Mouse (Mus musculus) erythroblast, embryonic 14.5 days (primary cell): ENCODE measurements at regions not wholly inside any gene's neighbourhood (a gene's known extent, or its start where the extent isn't known, plus 50 kb on each side); places are given as distances from the start of the nearest gene placed in this dataset.
A peak's percentile ranks its signal among the peaks of the same experiment; 100 is the strongest.

Experiments
- H3K27me3 ChIP-seq: 2 replicates; pipeline ENCODE4 v1.6.1; 2012; ENCODE audit warnings: inconsistent platforms; ENCODE audit not compliant: control insufficient read depth
- H3K36me3 ChIP-seq: 2 replicates; pipeline ENCODE4 v1.6.1; 2012; ENCODE audit warnings: mild to moderate bottlenecking, inconsistent platforms; ENCODE audit not compliant: control insufficient read depth
- H3K4me1 ChIP-seq: 2 replicates; pipeline ENCODE4 v1.6.1; 2012; ENCODE audit warnings: inconsistent platforms; ENCODE audit not compliant: control insufficient read depth
- H3K4me3 ChIP-seq: replicated peaks from 2 replicates; pipeline ENCODE3; 2012; ENCODE audit warnings: moderate library complexity, mild to moderate bottlenecking, inconsistent platforms
- H3K9me3 ChIP-seq: 2 replicates; pipeline ENCODE4 v1.6.1; 2012; ENCODE audit warnings: low read length, inconsistent platforms, mixed read lengths; ENCODE audit not compliant: control insufficient read depth
- GATA1 ChIP-seq: IDR thresholded peaks from 2 replicates; pipeline ENCODE4 v1.6.1; 2012; ENCODE audit warnings: low read length, inconsistent platforms, mixed read lengths
- TAL1 ChIP-seq: IDR thresholded peaks from 3 replicates; pipeline ENCODE4 v1.6.1; 2012; ENCODE audit warnings: low read length, inconsistent platforms, mixed read lengths

DNA sequence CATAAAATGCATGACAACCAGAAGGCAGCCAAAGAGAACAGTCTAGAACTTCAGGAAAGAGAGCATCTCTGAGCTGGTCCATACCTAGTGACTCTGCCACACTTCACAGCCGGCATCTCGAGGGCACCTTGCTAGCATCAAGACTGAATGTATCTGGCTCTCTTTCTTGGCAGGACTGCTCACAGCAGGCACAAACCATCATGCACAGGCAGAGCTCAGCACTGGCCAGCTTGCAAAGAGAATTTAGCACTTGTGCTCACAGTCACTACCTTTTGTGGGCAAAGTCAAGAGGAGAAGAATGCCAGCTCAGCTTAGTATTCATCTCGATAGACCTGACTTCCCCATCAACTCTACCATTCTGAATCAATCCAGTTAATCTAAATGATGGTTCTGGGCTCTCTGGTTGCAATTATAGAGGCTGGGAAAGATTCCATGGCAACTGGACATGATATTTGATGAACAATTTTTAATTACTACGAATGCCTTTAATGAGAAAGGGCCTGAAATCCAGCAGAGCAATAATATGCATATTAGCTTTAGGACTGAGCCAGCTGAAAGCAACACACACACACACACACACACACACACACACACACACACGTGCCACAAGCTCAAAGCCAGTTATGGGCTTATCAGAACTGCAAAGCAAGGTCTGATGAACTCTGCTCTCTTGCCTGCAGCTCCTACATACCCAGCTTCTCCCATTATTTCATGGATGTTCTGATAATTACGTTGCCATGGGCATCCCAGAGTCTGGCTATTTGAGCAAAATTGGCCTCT lies 686.0 kb downstream of the Pdcd6ip start:
- Histone ChIP-seq H3K4me3 (no peak overlapping the region), H3K4me1 (peaks cover 2% of the 10 kb centered on the region), H3K36me3 (no peaks in the 10 kb centered on the region), H3K27me3 (no peaks in the 10 kb centered on the region), H3K9me3 (peaks cover 3% of the 10 kb centered on the region; the same call in 1 of the 2 replicates)
- TF ChIP-seq TAL1 (no peak), GATA1 (no peak)

DNA sequence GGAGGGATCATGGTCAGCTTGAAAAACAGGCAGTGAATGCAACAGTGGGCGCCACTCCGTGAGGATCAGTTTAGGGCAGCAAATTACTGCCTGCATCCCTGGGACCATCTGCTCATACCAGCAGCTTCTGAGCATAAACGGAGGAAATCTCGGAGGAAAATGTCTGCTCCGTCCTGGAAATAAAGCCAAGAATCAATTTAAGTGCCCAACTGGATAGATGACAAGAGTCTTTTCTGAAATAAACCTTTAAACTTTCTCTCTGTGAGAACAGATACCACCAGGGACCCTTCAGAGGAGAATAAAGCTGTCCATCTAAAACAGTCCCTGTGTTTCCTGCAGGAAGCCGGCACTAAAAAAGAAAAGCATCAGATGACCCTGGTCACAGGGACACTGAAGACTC lies 688.5 kb downstream of the Pdcd6ip start:
- Histone ChIP-seq H3K4me1 (peaks cover 2% of the 10 kb centered on the region), H3K9me3 (peaks cover 3% of the 10 kb centered on the region; the same call in 1 of the 2 replicates), H3K27me3 (no peaks in the 10 kb centered on the region), H3K4me3 (no peak overlapping the region), H3K36me3 (no peaks in the 10 kb centered on the region)
- TF ChIP-seq GATA1 (no peak), TAL1 (no peak)

DNA sequence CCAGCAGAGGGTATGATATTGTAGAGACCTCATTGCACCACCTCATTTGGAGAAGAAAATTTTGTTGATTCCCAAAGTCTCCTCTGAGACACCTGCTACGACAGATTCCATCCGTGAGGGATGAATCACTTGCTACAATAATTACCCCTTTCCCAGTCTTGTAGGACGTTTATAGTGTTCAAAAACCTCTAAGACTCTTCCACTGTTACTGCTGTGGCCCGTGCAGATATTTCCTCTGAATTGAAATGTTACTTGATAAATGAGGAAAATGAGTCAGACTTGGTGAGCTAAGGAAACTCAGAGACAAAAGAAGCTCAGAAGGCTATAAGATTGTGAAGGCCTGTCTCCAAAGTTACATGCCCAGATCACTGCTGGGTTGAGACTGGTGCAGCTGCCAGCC lies 700.0 kb downstream of the Pdcd6ip start:
- Histone ChIP-seq H3K9me3 (peaks cover 4% of the 10 kb centered on the region; the same call in 1 of the 2 replicates), H3K36me3 (no peaks in the 10 kb centered on the region), H3K4me1 (no peaks in the 10 kb centered on the region; the same call in 1 of the 2 replicates), H3K4me3 (no peak overlapping the region), H3K27me3 (no peaks in the 10 kb centered on the region; the same call in none of the 2 replicates)
- TF ChIP-seq TAL1 (no peak), GATA1 (no peak)

DNA sequence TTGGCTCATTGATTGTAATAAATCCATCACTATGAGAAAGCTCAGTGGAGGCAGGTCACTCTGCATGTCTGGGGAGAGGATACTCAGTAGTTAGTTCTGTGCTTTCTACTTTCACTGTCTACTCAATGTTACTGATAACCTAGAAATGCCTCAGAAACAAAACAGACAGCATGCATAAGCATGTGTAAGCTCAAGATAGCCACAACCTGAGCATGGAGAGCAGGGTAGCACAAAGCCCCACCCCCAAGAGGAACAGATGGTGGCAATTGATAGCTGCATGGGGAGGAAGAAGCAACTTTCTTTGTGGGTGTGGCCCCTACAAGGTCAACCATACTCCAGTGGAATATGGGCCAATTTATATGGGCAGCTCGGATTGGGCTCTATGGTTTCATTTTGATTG lies 711.9 kb downstream of the Pdcd6ip start:
- TF ChIP-seq TAL1 = peak; percentile 97
- peak; percentile 96 for TF ChIP-seq GATA1
- Histone ChIP-seq H3K4me3 (peak overlapping the region; percentile 22), H3K27me3 (no peaks in the 10 kb centered on the region), H3K4me1 (peaks cover 47% of the 10 kb centered on the region), H3K36me3 (no peaks in the 10 kb centered on the region), H3K9me3 (no peaks in the 10 kb centered on the region; the same call in 1 of the 2 replicates)

DNA sequence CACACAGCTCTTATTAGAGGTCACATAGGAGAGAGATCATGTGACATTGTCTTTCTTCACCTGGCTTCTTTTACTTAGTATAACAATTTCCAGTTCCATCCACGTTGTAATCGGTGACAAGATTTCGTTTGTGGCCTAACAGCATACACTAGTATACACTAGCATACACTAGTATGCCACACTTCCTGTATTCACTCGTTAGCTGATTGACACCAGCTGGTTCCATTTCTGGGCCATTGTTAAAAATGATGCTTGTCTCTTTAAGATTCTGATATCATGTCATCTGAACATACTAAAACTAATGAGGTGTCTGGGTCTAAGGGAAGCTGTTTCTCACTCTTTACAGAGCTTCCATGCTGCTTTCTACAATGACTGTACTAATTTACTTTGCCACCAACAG lies 713.3 kb downstream of the Pdcd6ip start:
- H3K9me3 ChIP-seq = no peaks in the 10 kb centered on the region; the same call in 1 of the 2 replicates
- H3K4me1 ChIP-seq = peaks cover 47% of the 10 kb centered on the region
- H3K36me3 ChIP-seq = no peaks in the 10 kb centered on the region
- TF ChIP-seq TAL1 (no peak), GATA1 (no peak)
- no peak overlapping the region for H3K4me3 ChIP-seq
- H3K27me3 ChIP-seq = no peaks in the 10 kb centered on the region

DNA sequence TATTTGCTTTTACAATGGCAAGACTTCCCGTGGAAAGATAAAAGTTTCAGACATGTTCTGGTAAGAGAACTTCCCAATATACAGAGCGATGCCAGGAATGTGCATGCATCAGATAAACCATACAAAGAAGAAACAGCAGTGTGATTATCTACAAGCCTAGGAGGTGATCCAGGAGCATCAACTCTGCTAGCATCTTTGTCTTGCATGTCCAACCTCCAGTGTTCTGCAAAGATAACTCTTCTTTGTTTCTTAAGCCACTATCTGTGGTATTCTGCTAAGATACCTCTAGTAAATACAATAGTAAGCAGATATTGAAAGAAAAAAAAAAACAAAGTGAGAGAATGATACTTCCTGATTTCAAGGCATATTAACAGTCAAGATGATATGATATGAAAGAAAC lies 714.4 kb downstream of the Pdcd6ip start:
- Histone ChIP-seq H3K9me3 (no peaks in the 10 kb centered on the region; the same call in 1 of the 2 replicates), H3K4me1 (peaks cover 46% of the 10 kb centered on the region), H3K27me3 (no peaks in the 10 kb centered on the region), H3K4me3 (no peak overlapping the region), H3K36me3 (no peaks in the 10 kb centered on the region)
- no peak for TF ChIP-seq TAL1
- no peak for TF ChIP-seq GATA1

DNA sequence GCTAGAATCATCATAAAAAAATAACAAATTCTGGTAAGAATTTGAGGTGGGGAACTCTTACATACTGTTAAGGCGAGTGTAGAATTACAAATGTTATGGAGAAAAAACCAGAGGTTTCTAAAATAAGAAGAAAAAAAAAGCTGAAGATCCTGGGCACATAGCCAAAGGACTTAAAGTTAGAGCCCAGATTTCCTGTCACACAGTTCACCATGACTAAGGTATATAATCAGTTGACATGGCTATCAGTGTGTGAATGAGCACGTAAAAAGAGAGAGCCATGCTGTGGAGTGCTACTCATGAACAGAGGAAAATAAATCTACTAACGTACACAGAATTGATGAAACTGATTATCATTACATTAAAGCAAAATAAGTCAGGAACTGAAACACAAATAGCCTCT lies 715.1 kb downstream of the Pdcd6ip start:
- peaks cover 41% of the 10 kb centered on the region for H3K4me1 ChIP-seq
- no peak for TF ChIP-seq TAL1
- no peak for TF ChIP-seq GATA1
- H3K9me3 ChIP-seq = no peaks in the 10 kb centered on the region; the same call in 1 of the 2 replicates
- H3K4me3 ChIP-seq = no peak overlapping the region
- H3K36me3 ChIP-seq = no peaks in the 10 kb centered on the region
- H3K27me3 ChIP-seq = no peaks in the 10 kb centered on the region

DNA sequence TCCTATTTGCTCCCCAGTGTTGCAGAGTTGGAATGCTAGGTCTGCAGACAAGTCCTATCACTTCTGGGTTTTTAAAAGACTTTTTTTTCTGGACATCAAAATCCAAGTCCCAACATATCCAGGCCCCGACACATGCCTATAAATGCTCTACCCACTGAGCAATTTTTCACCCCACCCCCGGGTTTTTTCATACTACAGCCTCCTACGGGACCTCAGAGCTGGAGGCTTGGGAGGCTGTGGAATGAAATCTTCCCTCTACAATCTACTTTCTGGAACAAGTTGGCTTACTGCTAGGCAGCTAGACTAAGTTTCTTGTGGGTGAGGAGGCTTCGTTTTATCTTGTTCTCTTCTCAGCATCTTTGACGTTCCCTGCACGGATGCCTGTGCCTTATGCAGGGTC lies 724.7 kb downstream of the Pdcd6ip start:
- H3K27me3 ChIP-seq = no peaks in the 10 kb centered on the region
- H3K9me3 ChIP-seq = peaks cover 10% of the 10 kb centered on the region
- H3K4me1 ChIP-seq = no peaks in the 10 kb centered on the region
- no peak for TF ChIP-seq GATA1
- no peak for TF ChIP-seq TAL1
- no peaks in the 10 kb centered on the region for H3K36me3 ChIP-seq
- H3K4me3 ChIP-seq = no peak overlapping the region

DNA sequence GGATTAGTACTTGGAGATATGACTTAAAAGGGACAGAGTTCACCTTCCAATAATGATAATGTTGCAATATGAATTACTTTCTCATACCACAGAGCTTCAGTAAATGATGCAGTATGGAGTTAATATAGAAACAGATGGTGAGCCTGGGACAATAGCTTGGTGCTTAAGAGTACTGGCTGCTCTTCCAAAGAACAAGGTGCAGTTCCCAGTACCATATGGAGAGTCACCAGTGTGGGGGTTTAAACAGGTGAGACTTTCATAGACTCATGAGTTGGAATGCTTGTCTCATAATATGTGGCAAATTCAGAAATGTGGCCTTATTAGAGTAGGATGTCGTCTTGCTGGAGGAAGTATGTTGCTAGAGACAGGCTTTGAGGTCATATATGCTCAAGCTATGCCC lies 715.8 kb upstream of the Arpp21 start:
- Histone ChIP-seq H3K4me3 (no peak overlapping the region), H3K4me1 (peaks cover 7% of the 10 kb centered on the region), H3K36me3 (no peaks in the 10 kb centered on the region), H3K9me3 (peaks cover 11% of the 10 kb centered on the region), H3K27me3 (no peaks in the 10 kb centered on the region)
- no peak for TF ChIP-seq TAL1
- TF ChIP-seq GATA1 = no peak

DNA sequence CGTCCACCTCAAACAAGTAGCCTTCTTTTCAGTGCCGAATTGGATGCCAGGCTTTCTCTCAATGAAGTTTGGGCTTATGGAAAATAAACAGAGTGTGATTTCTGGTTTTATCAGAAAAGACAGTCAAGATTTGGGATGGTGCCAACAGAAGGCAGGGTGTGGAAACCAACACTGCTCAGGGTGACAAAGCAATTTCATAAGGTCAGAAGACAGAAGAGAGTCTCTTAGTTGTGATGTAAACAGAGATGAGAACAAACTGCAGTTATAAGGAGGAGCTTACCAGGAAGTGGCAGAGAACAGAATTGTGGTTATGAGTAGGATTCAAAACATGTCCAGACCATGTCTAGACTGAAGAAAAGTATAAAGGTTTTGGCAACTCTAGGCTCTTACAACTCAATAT lies 714.3 kb upstream of the Arpp21 start:
- no peaks in the 10 kb centered on the region for H3K27me3 ChIP-seq
- H3K4me3 ChIP-seq = no peak overlapping the region
- H3K36me3 ChIP-seq = no peaks in the 10 kb centered on the region
- peaks cover 7% of the 10 kb centered on the region for H3K4me1 ChIP-seq
- TF ChIP-seq GATA1 (no peak), TAL1 (no peak)
- H3K9me3 ChIP-seq = peaks cover 2% of the 10 kb centered on the region
